Mouse (Mus musculus) ES-Bruce4 (cell line): Measurements from ENCODE around the gene Hsd17b3.

Experiments
- CTCF ChIP-seq: IDR thresholded peaks from one replicate; pipeline ENCODE4 v1.8.1; 2011; ENCODE audit warnings: low read depth, low read length
- POLR2A ChIP-seq: IDR thresholded peaks from one replicate; pipeline ENCODE4 v1.8.1; 2011; ENCODE audit warnings: low read length; ENCODE audit not compliant: insufficient read depth

DNA sequence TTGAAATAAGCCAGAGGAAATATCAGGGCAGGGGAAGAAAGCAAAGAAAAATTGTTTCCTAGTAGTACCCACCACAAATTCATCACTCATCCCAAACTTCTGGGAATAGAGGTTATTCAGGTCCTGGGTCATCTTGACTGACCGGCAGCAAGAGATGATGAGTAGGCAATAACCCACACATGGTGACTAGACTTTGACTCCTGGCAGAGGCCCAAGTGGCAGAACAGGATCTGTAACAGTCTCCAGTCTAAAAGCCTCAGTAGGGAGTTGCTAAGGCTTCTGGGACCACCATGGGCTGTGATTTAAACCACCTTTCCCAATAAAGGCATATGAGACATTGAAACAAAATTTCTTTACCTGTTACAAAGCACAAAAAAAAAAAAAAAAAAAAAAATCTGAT, 58.2 kb downstream of the Hsd17b3 start:
- no peak for TF ChIP-seq POLR2A
- no peak for TF ChIP-seq CTCF
